Mouse (Mus musculus) heart, adult 2 months (tissue): ENCODE measurements at regions not wholly inside any gene's neighbourhood (a gene's known extent, or its start where the extent isn't known, plus 50 kb on each side); places are given as distances from the start of the nearest gene placed in this dataset.
"Not testable (repeated sequence)": the region's sequence is repeated elsewhere in the genome, so short reads cannot be mapped to it uniquely, and the experiment has no call there.

ENCODE experiments used
- DNase-seq, 2 experiments: peaks; one replicate each; pipeline ENCODE4 v3.0.0; 2021
- H3K27ac ChIP-seq: fragments of 200-600 bp; 2 replicates; pipeline ENCODE4 v1.8.1; 2022
- H3K27me3 ChIP-seq: fragments of 200-500 bp; 2 replicates; pipeline ENCODE4 v1.6.1; 2012; ENCODE audit warnings: mild to moderate bottlenecking, low read length, inconsistent platforms, mixed read lengths; ENCODE audit not compliant: control insufficient read depth, insufficient read depth
- H3K36me3 ChIP-seq: fragments of 200-500 bp; 2 replicates; pipeline ENCODE4 v1.6.1; 2012; ENCODE audit warnings: low read length, inconsistent platforms; ENCODE audit not compliant: control insufficient read depth, insufficient read depth
- H3K4me1 ChIP-seq: fragments of 200-500 bp; 2 replicates; pipeline ENCODE4 v1.6.1; 2011; ENCODE audit warnings: low read length; ENCODE audit not compliant: control insufficient read depth, insufficient read depth
- H3K4me3 ChIP-seq: fragments of 200-600 bp; 2 replicates; pipeline ENCODE4 v1.8.1; 2022
- H3K79me2 ChIP-seq: fragments of 200-500 bp; replicated peaks from 2 replicates; pipeline ENCODE4 v1.6.1; 2012; ENCODE audit warnings: mild to moderate bottlenecking, inconsistent platforms, low read length, moderate library complexity, mixed read lengths; ENCODE audit not compliant: control insufficient read depth, insufficient read depth
- H3K9ac ChIP-seq: fragments of 200-500 bp; 2 replicates; pipeline ENCODE4 v1.6.1; 2012; ENCODE audit warnings: low read depth, mild to moderate bottlenecking, control low read depth, inconsistent platforms, low read length, mixed read lengths
- CTCF ChIP-seq: fragments of 200-600 bp; IDR thresholded peaks from 2 replicates; pipeline ENCODE4 v1.8.1; 2022; ENCODE audit warnings: antibody characterized with exemption, mild to moderate bottlenecking, moderate library complexity
- EP300 ChIP-seq: fragments of 200-500 bp; IDR thresholded peaks from 2 replicates; pipeline ENCODE4 v1.6.1; 2011; ENCODE audit warnings: low read depth, low read length, control low read depth; ENCODE audit not compliant: insufficient read depth
- POLR2A ChIP-seq: fragments of 200-500 bp; IDR thresholded peaks from 2 replicates; pipeline ENCODE4 v1.6.1; 2011; ENCODE audit warnings: mild to moderate bottlenecking, low read depth, low read length, control low read depth; ENCODE audit not compliant: insufficient read depth
- WGBS: fragments of 180-500 bp; shearing (Covaris S2); methylation state at CpG from one replicate; pipeline ENCODE4 v1.1.7; 2018; 5-methylcytosine and 5-hydroxymethylcytosine counted together
- intact Hi-C: fragments of 180-260 bp; cut with DNase I; formaldehyde crosslinking; loops from one replicate; pipeline ENCODE4 v1.15.1; 2025

DNA sequence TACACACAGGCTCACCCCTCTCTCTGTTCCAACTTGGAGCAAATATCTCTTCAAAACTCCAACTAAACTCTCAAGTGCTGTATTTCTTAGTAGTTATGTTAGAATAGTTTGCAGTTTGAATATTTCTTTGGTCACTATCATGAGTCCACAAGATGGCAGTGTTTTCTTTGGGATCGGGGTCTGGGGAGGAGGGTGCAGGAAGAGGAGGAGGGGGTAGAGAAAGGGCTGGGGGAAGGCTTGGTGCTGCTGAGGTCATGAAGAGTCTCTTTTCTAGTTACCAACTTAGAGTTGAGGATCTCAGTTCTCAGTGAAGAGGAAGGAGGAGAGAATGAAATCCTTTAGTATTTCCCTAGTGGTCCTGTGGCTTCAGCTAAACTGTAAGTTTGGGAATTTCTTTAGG lies 863.6 kb downstream of the Dad1 start:
- intact Hi-C loops, H3K27me3 ChIP-seq, H3K36me3 ChIP-seq, H3K79me2 ChIP-seq, H3K9ac ChIP-seq, H3K4me1 ChIP-seq, H3K4me3 ChIP-seq, DNase-seq, H3K27ac ChIP-seq: not testable (repeated sequence)
- WGBS, result no CpG with 5 or more reads among the region's 1 CpGs

GRCm38 (mm10) chr14:53374591-53374990 lies 879.0 kb upstream of the Olfr1507 start:
- intact Hi-C loops, H3K4me1 ChIP-seq, DNase-seq, H3K9ac ChIP-seq, H3K27ac ChIP-seq, H3K36me3 ChIP-seq, H3K79me2 ChIP-seq, H3K4me3 ChIP-seq, H3K27me3 ChIP-seq: not testable (repeated sequence)
- 65% methylated on average over 5 of the region's 6 CpGs for WGBS

DNA sequence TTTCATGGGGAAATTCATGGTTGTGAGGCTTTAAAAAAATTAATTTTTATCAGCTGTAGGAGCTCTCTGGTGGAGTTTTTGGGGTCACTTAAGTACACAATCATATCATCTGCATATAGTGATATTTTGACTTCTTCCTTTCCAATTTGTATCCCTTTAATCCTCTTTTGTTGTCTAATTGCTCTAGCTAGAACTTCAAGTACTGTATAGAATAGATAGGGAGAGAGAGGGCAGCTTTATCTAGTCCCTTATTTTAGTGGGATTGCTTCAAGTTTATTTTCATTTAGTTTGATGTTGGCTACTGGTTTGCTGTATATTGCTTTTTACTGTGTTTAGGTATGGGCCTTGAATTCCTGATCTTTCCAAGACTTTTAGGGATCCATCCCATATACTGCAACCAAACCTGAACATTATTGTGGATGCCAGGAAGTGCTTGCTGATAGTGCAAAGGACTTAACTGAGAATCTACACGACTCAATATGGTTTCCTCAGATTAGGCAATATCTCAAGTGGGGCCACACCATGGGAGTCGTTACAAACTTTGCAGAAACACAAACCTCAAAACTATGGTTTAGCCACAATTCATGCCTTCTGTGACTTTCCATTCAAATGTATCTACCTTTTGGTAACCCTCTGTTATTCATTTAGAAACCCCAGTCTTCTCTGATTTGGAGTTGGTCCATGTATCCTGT lies 878.4 kb upstream of the Olfr1507 start:
- intact Hi-C loops, result not testable (repeated sequence)

DNA sequence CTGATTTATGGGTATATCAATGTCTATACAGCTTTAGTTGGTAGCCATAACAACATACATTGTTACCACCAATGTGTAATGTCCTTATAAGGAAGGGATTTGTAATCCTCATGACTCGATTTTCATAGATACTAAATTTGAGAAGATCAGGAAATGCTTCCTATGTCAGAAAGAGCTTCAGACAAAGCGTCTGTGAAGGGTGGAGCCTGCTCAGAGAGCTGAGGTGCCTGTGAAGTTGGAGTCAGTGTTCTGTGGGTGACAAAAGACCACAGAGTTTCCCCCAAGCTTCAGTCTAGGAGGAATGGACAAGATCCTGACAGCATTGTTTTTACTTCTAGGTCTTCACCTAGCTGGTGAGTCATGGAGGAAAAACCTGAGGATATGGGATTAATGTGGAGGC lies 874.2 kb upstream of the Olfr1507 start:
- DNase-seq, result no peak
- 26% methylated on average over 2 of the region's 2 CpGs for WGBS
- Histone ChIP-seq H3K27me3 (no peaks in the 10 kb centered on the region), H3K79me2 (no peaks in the 10 kb centered on the region), H3K9ac (no peak overlapping the region), H3K36me3 (no peaks in the 10 kb centered on the region), H3K4me1 (no peaks in the 10 kb centered on the region), H3K27ac (no peak overlapping the region), H3K4me3 (no peak overlapping the region)
- TF ChIP-seq CTCF (no peak), POLR2A (no peak), EP300 (no peak)
- intact Hi-C loops, result loop anchor here (10.0 kb wide), 1 partner anchor 405 kb away; no protein-coding TSS in a partner anchor

More for the DNA sequence above, 878.4 kb upstream of the Olfr1507 start:
- not testable (repeated sequence) for DNase-seq, H3K4me1 ChIP-seq, H3K79me2 ChIP-seq, H3K36me3 ChIP-seq, H3K4me3 ChIP-seq, H3K27me3 ChIP-seq, H3K9ac ChIP-seq, H3K27ac ChIP-seq
- 50% methylated on average over 1 of the region's 2 CpGs for WGBS

DNA sequence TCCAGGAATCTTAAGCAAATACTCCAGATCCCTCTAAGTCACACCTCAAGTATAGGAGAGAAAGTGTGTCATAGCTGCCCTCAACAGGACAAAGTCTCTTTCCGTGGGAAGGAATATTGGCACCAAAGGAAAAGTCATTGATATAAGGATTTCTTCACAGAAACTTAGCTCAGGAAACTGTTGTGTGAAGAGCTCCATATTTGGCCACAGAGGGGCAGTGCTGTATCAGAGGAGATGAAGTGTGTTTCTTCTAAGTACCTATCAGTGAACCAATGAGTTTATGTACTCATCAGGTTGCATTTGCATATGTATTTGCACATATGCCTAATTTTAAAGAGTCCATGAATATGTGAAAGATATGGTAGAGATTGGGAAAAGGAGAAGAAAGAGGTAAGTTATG lies 871.9 kb upstream of the Olfr1507 start:
- H3K27ac ChIP-seq, H3K36me3 ChIP-seq, H3K27me3 ChIP-seq, H3K4me3 ChIP-seq, DNase-seq, H3K9ac ChIP-seq, H3K4me1 ChIP-seq, H3K79me2 ChIP-seq: not testable (repeated sequence)
- WGBS, result 43% methylated on average over 1 of the region's 1 CpGs
- intact Hi-C loops, result loop anchor here (10.0 kb wide), 1 partner anchor 407 kb away; no protein-coding TSS in a partner anchor

DNA sequence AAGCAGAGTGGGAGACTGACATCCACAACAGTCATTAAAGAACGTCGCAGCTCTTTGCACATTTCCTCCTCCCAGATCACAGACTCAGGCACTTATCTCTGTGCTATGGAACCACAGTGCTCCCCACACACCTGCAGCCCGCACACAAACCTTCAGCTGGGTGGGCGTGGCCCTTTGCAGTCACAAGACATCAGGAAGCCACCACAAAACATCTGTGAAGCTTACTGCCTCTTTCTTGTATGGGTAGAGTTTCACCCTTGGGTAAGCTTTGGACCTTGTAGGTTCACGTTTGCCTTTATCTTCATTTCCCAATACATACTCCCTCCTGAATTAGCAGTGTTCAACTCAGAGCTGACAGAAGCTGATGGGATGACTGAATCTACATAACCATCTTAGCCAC lies 868.4 kb upstream of the Olfr1507 start:
- DNase-seq, result not testable (repeated sequence)
- WGBS, result 58% methylated on average over 5 of the region's 5 CpGs

GRCm38 (mm10) chr14:53362054-53362453 lies 866.5 kb upstream of the Olfr1507 start:
- H3K36me3 ChIP-seq, H3K27me3 ChIP-seq, H3K4me3 ChIP-seq, H3K79me2 ChIP-seq, H3K4me1 ChIP-seq, H3K27ac ChIP-seq, DNase-seq, H3K9ac ChIP-seq: not testable (repeated sequence)
- WGBS, result 60% methylated on average over 2 of the region's 2 CpGs
- intact Hi-C loops, result loop anchor here (10.0 kb wide), 1 partner anchor 413 kb away; no protein-coding TSS in a partner anchor

More for the DNA sequence above, 868.4 kb upstream of the Olfr1507 start:
- intact Hi-C loops, result loop anchor here (10.0 kb wide), 1 partner anchor 411 kb away; no protein-coding TSS in a partner anchor
- H3K36me3 ChIP-seq, H3K79me2 ChIP-seq, H3K27ac ChIP-seq, H3K4me1 ChIP-seq, H3K4me3 ChIP-seq, H3K9ac ChIP-seq, H3K27me3 ChIP-seq: not testable (repeated sequence)

DNA sequence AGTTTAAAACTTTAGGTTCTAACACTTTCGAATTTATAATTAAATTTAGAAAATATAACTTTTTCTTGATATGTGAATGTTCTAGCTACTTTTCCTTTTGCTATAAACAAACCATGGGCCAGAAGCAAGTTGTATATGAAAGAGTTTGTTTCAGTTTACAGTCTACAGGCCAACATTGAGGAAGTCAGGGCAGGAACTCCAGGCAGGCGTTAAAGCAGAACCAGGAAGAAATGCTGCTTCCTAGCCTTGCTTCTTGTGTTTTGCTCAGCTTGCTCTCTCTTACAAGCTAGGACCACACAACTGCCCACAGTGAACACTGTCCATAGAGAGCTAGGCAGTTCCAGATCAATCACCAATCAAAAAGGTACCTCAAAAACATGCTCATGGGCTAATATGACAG lies 861.9 kb upstream of the Olfr1507 start:
- intact Hi-C loops, H3K27ac ChIP-seq, H3K36me3 ChIP-seq, DNase-seq, H3K79me2 ChIP-seq, H3K9ac ChIP-seq, H3K4me1 ChIP-seq, H3K4me3 ChIP-seq, H3K27me3 ChIP-seq: not testable (repeated sequence)
- 53% methylated on average over 1 of the region's 2 CpGs for WGBS

DNA sequence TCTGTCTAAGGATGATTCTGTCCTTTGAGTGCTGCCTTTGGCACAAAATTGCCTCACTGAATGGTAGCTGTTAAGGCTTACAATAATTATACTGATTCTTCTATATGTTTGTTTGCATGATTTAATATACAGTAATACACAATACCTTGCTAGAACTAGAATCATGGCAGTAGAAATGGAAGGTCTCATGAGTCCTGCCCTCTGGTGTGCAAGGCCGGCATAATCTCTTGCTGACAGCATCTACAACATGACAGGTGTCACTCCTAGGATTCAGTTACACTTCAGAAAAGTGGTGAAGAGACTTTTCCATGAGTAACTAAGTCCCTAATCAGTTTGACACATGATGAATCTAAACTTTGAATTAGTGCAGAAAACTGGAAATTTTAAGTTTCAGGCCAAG lies 861.2 kb upstream of the Olfr1507 start:
- H3K27me3 ChIP-seq, H3K79me2 ChIP-seq, DNase-seq, intact Hi-C loops, H3K4me1 ChIP-seq, H3K36me3 ChIP-seq, H3K4me3 ChIP-seq, H3K9ac ChIP-seq, H3K27ac ChIP-seq: not testable (repeated sequence)
- WGBS, result no CpG with 5 or more reads among the region's 1 CpGs

GRCm38 (mm10) chr14:53351457-53351856 lies 855.9 kb upstream of the Olfr1507 start:
- H3K36me3 ChIP-seq, DNase-seq, intact Hi-C loops, H3K4me1 ChIP-seq, H3K27ac ChIP-seq, H3K9ac ChIP-seq, H3K4me3 ChIP-seq, H3K79me2 ChIP-seq, H3K27me3 ChIP-seq: not testable (repeated sequence)
- WGBS, result 81% methylated on average over 3 of the region's 3 CpGs
